Mouse (Mus musculus): Measurements from ENCODE around the gene Dock4. TPM values are rescaled to one million over a fixed set of nuclear protein-coding genes. Genes with fewer than 3 reads are reported as not detected.

Gene Dock4
- polyA plus RNA-seq, 1 experiment from 2014 or later = 25.1 TPM

DNA sequence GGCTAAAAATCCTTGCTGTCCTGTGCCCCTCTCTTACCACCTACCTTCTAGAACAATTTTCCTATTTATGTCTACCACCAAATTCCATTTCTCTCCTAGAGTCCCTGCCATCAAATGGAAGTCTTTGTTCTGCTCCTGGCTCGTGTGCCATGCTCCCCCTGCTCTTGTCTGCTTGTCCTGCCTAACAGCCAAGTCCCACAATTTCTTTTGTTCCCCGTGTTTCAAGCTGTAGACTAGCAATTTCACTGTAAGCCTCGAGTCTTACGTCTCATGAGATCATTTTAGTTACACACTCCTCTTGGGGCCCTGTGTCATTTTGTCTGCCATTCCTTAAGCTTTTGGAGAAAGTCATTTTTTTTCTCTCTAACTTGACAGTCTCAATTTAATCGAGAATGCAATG lies 268.5 kb downstream of the Dock4 start:
- Histone ChIP-seq H3K27ac (no peak overlapping the region), H3K9me3 (no peaks in the 10 kb centered on the region), H3K4me3 (no peak overlapping the region), H3K4me1 (replicated peaks) (no peaks in the 10 kb centered on the region), H3K36me3 (no peaks in the 10 kb centered on the region), H3K27me3 (ENCODE audit: insufficient read depth, poor library complexity, severe bottlenecking) (no peaks in the 10 kb centered on the region)
- 67% methylated on average over 5 of the region's 5 CpGs for WGBS
- no peak for DNase-seq (ENCODE audit: low spot score)

DNA sequence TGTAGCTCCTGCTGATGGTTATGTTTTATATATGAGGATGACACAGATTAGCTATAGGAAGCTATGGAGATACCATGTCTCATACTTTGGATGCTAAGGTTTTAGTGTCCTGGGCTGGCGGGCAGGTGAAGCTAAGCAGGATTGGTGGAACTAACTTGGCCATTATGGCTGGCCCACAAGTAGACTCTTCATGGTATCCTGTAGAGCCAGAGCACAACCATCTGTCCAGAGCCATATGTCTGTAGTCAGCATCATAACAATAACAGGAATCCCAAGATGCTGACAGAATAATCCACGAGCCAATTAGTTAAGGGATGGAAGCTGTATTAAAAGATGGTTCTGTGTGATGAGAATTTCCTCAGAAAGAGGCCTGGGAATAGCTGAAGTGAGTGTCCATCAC lies 269.4 kb downstream of the Dock4 start:
- no peak for DNase-seq (ENCODE audit: low spot score)
- H3K36me3 ChIP-seq = peaks cover 3% of the 10 kb centered on the region; the same call in 1 of the 2 replicates
- no peaks in the 10 kb centered on the region for H3K27me3 ChIP-seq (ENCODE audit: insufficient read depth, poor library complexity, severe bottlenecking)
- H3K4me3 ChIP-seq = no peak overlapping the region
- no peak overlapping the region for H3K27ac ChIP-seq
- 88% methylated on average over 2 of the region's 2 CpGs for WGBS
- no peaks in the 10 kb centered on the region for H3K4me1 ChIP-seq (replicated peaks)
- no peaks in the 10 kb centered on the region for H3K9me3 ChIP-seq

- Histone ChIP-seq H3K4me3 (no peak overlapping the region), H3K27me3 (ENCODE audit: insufficient read depth, poor library complexity, severe bottlenecking) (no peaks in the 10 kb centered on the region), H3K9me3 (no peaks in the 10 kb centered on the region), H3K27ac (no peak overlapping the region), H3K4me1 (replicated peaks) (no peaks in the 10 kb centered on the region), H3K36me3 (peaks cover 4% of the 10 kb centered on the region; the same call in 1 of the 2 replicates)
- 75% methylated on average over 2 of the region's 2 CpGs for WGBS
- DNase-seq (ENCODE audit: low spot score) = no peak
Observed at GRCm38 (mm10) chr12:40728373-40728772, 282.6 kb downstream of the Dock4 start.

DNA sequence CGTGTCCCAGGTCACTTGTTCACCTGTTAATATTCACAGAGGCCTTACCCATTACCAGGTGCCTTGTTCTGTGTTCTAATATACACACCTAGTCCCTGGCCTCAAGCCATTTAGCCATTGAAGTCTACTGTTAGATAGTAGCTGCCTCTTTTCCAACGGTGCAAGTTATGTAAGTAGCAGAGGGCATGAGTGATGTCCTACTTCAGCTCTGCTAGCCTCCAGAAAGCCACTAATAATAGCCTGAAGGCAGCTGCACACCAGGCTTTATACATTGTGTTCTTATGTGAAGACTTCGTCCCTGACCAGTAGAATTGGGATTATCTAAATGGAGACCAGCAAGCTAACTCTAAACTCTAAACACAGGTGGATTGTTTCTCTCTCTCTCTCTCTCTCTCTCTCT lies 285.0 kb downstream of the Dock4 start:
- Histone ChIP-seq H3K27ac (no peak overlapping the region), H3K4me3 (no peak overlapping the region), H3K4me1 (replicated peaks) (no peaks in the 10 kb centered on the region), H3K36me3 (peaks cover 6% of the 10 kb centered on the region; the same call in 1 of the 2 replicates), H3K9me3 (no peaks in the 10 kb centered on the region), H3K27me3 (ENCODE audit: insufficient read depth, poor library complexity, severe bottlenecking) (no peaks in the 10 kb centered on the region)
- WGBS = 90% methylated on average over 3 of the region's 3 CpGs
- no peak for DNase-seq (ENCODE audit: low spot score)

DNA sequence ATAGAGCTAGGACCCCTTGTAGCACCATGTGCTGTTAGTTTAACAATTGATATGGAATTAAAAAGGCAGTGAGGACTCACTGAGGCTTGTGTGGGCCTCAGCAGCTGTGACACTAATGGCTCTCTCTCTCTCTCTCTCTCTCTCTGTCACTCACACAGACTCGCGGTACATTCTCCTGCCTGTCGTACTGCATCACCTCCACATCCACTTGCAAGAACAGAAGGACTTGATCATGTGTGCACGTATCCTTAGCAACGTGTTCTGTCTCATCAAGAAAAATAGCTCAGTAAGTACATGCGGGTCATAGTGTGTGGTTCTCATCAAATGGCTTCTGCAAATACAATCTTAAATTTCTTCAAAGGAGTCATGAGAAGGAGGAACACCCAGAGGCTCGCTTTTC lies 299.7 kb downstream of the Dock4 start:
- DNase-seq (ENCODE audit: low spot score) = no peak
- no peak overlapping the region for H3K27ac ChIP-seq
- H3K36me3 ChIP-seq = peaks cover 7% of the 10 kb centered on the region
- H3K27me3 ChIP-seq (ENCODE audit: insufficient read depth, poor library complexity, severe bottlenecking) = no peaks in the 10 kb centered on the region
- 81% methylated on average over 7 of the region's 7 CpGs for WGBS
- H3K9me3 ChIP-seq = no peaks in the 10 kb centered on the region
- H3K4me1 ChIP-seq (replicated peaks) = no peaks in the 10 kb centered on the region
- H3K4me3 ChIP-seq = no peak overlapping the region

DNA sequence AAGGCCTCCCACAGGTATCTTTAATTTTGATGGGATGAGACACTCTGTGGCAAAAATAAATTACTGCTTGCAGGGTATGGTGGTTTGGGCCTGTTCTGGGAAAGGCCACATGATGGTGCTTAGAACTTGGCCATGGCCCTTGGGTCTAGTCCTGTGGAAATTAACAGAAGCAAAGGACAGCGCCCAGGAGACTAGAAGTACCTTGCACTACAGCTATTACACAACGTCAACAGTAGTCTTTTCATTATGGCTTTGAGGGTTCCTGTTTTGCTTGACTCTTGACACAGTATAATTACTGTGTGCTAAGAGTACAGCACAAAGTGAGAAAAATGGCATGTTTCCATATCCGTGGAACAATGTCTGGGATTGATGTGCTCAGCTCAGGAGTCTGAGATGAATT lies 300.3 kb downstream of the Dock4 start:
- 87% methylated on average over 3 of the region's 3 CpGs for WGBS
- no peak for DNase-seq (ENCODE audit: low spot score)
- Histone ChIP-seq H3K36me3 (peaks cover 7% of the 10 kb centered on the region), H3K27me3 (ENCODE audit: insufficient read depth, poor library complexity, severe bottlenecking) (no peaks in the 10 kb centered on the region), H3K27ac (no peak overlapping the region), H3K4me3 (no peak overlapping the region), H3K9me3 (no peaks in the 10 kb centered on the region), H3K4me1 (replicated peaks) (no peaks in the 10 kb centered on the region)

DNA sequence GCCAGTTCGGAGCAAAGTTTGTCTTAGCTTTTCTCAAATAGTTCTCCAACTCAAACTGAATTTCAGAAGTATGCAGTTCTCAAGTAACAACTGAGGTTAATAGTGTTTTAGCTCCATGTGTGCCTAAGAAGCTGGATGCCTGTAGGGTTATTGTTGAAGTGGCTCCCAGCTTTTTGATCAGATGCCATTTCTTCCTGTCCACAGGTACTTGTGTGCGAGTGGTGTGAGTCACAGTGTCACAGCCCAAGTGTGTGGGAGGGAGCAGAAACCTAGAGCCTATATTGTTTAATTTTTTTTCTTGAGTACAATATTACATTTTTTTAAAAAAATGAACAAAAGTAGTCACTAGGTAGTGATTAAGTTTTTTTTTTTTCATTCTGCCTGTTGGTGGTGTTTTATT lies 313.5 kb downstream of the Dock4 start:
- H3K9me3 ChIP-seq = no peaks in the 10 kb centered on the region
- no peaks in the 10 kb centered on the region for H3K27me3 ChIP-seq (ENCODE audit: insufficient read depth, poor library complexity, severe bottlenecking)
- no peaks in the 10 kb centered on the region for H3K36me3 ChIP-seq
- no peak for DNase-seq (ENCODE audit: low spot score)
- H3K4me3 ChIP-seq = no peak overlapping the region
- WGBS = 89% methylated on average over 2 of the region's 2 CpGs
- H3K27ac ChIP-seq = no peak overlapping the region
- no peaks in the 10 kb centered on the region for H3K4me1 ChIP-seq (replicated peaks)

- no peaks in the 10 kb centered on the region for H3K27me3 ChIP-seq (ENCODE audit: insufficient read depth, poor library complexity, severe bottlenecking)
- H3K4me3 ChIP-seq = no peak overlapping the region
- H3K4me1 ChIP-seq (replicated peaks) = 0 out of 2 replicates have a peak, but pooled peaks cover 3% of the 10 kb centered on the region
- WGBS = 73% methylated on average over 8 of the region's 8 CpGs
- H3K9me3 ChIP-seq = no peaks in the 10 kb centered on the region
- no peaks in the 10 kb centered on the region for H3K36me3 ChIP-seq
- DNase-seq (ENCODE audit: low spot score) = no peak
- no peak overlapping the region for H3K27ac ChIP-seq
Observed at GRCm38 (mm10) chr12:40767258-40767816, 321.6 kb downstream of the Dock4 start.

DNA sequence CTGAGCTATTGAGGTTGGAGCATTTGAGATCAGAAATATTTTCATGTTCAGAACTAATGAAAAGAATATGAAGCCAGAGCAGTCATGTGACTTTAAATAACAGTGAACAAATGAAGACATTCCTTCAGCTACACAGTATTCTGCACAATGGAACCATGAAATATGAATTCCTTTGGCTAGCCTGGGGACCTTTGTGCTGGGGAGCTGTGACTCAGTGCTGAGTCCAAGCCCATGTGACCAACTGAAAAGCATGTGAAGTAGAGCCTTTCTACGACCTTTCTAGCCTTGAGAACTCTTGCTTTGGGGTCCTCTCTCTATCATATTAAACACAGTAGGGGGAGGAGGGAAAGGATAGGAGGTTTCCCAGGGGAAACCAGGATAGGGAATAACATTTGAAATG lies 327.3 kb downstream of the Dock4 start:
- WGBS = 82% methylated on average over 1 of the region's 1 CpGs
- no peaks in the 10 kb centered on the region for H3K9me3 ChIP-seq
- DNase-seq (ENCODE audit: low spot score) = no peak

DNA sequence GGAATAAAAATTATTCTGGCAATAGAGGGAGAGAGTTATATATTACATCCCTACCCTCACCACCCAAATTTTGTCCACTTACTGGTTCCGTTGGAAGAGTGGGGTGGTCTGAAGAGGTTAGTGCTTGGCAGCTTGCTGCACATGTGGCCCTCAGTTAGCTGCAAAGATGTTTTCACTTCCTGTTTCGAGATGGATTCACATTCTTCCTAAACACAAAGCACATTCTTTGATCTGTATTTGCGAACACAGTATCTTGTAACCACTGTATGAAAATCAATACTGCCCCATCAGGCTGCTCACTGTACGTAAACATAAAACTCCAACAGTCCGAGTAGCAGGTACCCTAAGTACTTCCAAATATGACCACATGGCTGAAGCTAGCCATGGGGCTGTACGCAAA lies 335.8 kb downstream of the Dock4 start:
- Histone ChIP-seq H3K36me3 (no peaks in the 10 kb centered on the region), H3K9me3 (no peaks in the 10 kb centered on the region), H3K27ac (no peak overlapping the region), H3K4me1 (replicated peaks) (no peaks in the 10 kb centered on the region), H3K4me3 (no peak overlapping the region), H3K27me3 (ENCODE audit: insufficient read depth, poor library complexity, severe bottlenecking) (no peaks in the 10 kb centered on the region)
- WGBS = 91% methylated on average over 6 of the region's 6 CpGs
- no peak for DNase-seq (ENCODE audit: low spot score)

More for the DNA sequence above, 327.3 kb downstream of the Dock4 start:
- no peaks in the 10 kb centered on the region for H3K27me3 ChIP-seq (ENCODE audit: insufficient read depth, poor library complexity, severe bottlenecking)
- no peaks in the 10 kb centered on the region for H3K4me1 ChIP-seq (replicated peaks)
- no peak overlapping the region for H3K4me3 ChIP-seq
- H3K36me3 ChIP-seq = no peaks in the 10 kb centered on the region
- no peak overlapping the region for H3K27ac ChIP-seq

- H3K9me3 ChIP-seq = no peaks in the 10 kb centered on the region
- no peaks in the 10 kb centered on the region for H3K36me3 ChIP-seq
- H3K27me3 ChIP-seq (ENCODE audit: insufficient read depth, poor library complexity, severe bottlenecking) = no peaks in the 10 kb centered on the region; the same call in 1 of the 2 replicates
- H3K4me3 ChIP-seq = no peak overlapping the region
- peaks cover 19% of the 10 kb centered on the region; the same call in 1 of the 2 replicates for H3K4me1 ChIP-seq (replicated peaks)
- H3K27ac ChIP-seq = no peak overlapping the region
- DNase-seq (ENCODE audit: low spot score) = no peak
- WGBS = 60% methylated on average over 3 of the region's 3 CpGs
Observed at GRCm38 (mm10) chr12:40788621-40789111, 342.9 kb downstream of the Dock4 start.

GRCm38 (mm10) chr12:40789379-40790361 lies 343.9 kb downstream of the Dock4 start:
- H3K9me3 ChIP-seq = no peaks in the 10 kb centered on the region
- no peaks in the 10 kb centered on the region; the same call in 1 of the 2 replicates for H3K27me3 ChIP-seq (ENCODE audit: insufficient read depth, poor library complexity, severe bottlenecking)
- no peaks in the 10 kb centered on the region for H3K36me3 ChIP-seq
- WGBS = 58% methylated on average over 10 of the region's 10 CpGs
- no peak overlapping the region for H3K4me3 ChIP-seq
- peaks cover 19% of the 10 kb centered on the region; the same call in 1 of the 2 replicates for H3K4me1 ChIP-seq (replicated peaks)
- no peak for DNase-seq (ENCODE audit: low spot score)
- H3K27ac ChIP-seq = no peak overlapping the region

GRCm38 (mm10) chr12:40791221-40791620 lies 345.5 kb downstream of the Dock4 start:
- Histone ChIP-seq H3K9me3 (no peaks in the 10 kb centered on the region), H3K27me3 (ENCODE audit: insufficient read depth, poor library complexity, severe bottlenecking) (no peaks in the 10 kb centered on the region; the same call in 1 of the 2 replicates), H3K4me3 (no peak overlapping the region), H3K36me3 (no peaks in the 10 kb centered on the region), H3K4me1 (replicated peaks) (peaks cover 19% of the 10 kb centered on the region; the same call in 1 of the 2 replicates), H3K27ac (no peak overlapping the region)
- no peak for DNase-seq (ENCODE audit: low spot score)
- 80% methylated on average over 5 of the region's 5 CpGs for WGBS

Data from hindbrain, embryonic 10.5 days (tissue).